Mouse (Mus musculus): ENCODE results near the gene Araf.

DNA sequence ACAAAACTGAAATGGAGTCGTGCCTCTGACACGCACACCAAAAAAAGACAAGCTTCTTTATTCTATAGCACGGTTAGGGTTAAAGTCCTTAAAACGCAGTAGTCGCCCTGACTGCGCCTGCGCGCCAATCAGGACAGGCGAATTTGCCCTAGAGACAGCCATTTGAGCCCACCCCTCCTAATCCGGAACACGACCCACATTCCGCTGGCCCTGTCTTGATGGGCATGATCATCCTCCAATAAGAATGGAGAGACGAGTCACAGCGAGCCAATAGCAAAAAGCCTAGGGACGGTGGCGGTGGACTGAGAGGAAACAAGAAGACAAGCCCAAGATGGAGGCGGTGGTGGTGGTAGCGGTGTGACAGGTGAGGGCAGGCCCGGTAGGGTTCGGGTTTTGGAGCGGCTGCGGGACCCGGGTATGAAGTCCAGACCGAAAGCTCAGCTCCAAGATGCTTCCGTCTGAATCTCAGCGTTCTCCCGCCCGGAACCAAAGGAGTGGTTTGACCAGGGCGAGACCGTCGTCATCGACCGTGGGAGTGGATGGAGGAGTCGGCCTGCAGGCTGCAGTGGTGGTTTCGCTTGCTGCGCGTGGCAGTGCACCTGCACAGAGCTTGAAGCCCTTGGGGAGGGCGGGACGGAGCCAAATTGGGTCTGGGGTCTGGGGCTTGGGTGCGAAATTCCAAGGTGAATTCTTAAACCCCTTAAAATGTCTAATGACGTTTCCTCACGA is 50.8 kb downstream of the Araf start:
- no peak for TF ChIP-seq CTCF (IDR thresholded peaks at IDR 0.05; ENCODE audit: control insufficient read depth, insufficient read depth, insufficient read length)
- no peak for TF ChIP-seq MYOG (IDR thresholded peaks at IDR 0.05; ENCODE audit: control insufficient read depth, extremely low read depth, insufficient read length)
- TF ChIP-seq FOSL1 (IDR thresholded peaks at IDR 0.05; ENCODE audit: insufficient read depth, low read length, poor library complexity, severe bottlenecking) = no peak
- no peak for TF ChIP-seq CEBPB (IDR thresholded peaks at IDR 0.05; ENCODE audit: low read depth)

All from C2C12 (cell line).